Mouse (Mus musculus) urinary bladder, adult 18-20 months (tissue): ENCODE results near the gene Ift27.

ENCODE experiments used
- DNase-seq, 2 experiments: peaks; one replicate each; pipeline ENCODE4 v3.0.0; 2022; ENCODE audit warnings: low spot score in 2 of 2, mixed read lengths in 2 of 2

Gene Ift27

DNA sequence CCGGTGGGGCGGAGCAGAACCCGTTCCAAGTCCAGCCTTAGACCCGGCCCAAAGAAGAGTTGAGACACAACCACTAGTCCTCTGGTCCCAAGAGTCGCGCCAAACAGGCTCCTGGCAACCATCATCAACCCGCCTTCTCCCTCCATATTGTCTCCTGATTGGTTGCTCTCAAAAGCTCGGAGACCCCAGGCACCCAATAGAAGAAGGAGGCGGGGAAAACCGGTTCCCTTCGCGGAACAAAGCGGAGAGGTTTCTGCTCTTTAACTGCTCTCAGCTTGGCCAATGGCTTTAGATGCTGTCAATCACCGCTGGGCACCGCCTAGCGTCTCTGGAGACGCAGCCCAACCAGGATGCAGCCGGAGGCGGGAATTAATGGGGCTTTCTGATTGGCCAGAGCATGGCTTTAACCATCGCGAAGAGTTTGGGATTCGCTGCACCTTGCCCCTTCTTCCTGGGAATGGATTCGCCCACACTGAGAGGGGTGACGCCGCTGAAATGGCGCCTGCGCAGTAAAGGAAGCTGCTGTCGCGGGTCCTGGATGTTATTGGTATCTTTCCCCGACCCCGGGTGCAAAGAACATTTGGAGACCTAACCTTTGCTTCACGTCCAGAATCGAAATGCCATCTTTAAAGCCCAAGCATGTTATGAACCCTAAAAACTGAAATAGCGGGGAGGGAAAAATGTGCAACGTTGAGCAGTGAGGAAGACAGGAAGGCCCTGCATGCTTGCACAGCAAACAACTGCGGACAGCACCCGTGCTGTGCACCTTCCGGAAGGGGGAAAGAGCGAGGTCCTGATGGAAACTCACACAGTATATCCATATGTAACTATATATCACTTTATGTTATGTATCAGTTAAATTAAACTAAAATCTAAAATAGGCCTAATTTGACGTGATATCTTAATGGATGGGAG, at the start of gene Ift27:
TSS of gene Ift27 (minus strand) at position 136 of the 915 bp plus-strand sequence.
- peak; percentile 83 to 98 for DNase-seq

DNA sequence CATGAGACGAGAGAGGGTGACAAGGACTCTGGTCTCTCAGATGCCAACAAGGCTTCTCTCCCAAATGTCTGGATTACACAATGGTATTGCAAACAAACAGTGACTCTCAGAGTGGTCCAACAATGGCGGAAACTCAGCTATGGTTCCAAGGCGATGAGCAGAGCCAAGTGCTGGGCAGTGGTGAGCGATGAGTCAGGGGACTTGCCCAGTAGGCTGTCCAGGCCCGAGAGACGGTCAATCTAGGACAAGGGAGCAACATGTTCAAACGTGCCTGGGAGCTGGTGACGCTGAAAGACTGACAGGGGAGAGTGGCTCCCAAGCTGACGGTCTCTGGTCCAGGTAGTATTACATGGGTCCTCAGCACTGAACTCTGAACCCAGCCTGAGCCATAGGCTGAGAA, 41.4 kb upstream of the Ift27 start:
- no peak for DNase-seq

DNA sequence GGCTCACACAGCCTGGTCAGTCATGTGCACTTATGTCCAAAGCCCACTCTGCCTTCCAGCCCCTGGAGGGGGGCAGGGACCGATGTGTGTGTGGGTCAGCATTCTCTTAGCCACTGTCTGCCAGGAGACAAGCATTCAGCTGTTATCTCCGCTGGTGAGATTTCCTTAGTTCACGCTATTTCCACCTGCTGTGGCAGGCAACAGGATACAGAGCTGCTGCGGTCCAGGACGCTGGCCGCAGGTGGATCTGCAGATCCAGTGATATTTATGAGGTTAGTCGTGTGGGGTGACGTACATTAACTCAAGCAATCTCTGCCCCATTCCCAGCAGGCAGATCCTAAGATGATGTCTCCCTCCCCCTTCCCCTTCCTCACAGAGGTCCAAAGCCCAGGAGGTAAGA, 37.5 kb upstream of the Ift27 start:
- no peak for DNase-seq

DNA sequence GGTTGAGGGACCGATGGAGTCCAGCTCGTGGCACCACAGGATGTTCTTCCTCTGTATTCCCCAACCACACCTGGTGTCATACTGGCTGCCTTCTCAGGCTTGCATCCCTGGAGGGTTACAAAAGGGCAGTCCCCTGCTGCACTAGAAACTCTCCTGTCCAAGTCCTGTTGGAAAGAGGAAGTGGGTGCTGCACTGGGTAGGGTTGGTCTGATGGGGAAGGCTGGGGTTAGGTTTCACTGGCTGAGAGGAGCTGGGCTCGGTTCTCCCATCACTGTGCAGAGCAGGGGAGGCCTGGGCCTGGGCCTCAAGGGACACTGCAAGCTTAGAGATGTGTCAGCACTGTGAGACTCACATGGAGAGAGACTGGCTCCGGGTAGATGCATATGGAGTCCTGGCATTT, 36.3 kb upstream of the Ift27 start:
- no peak for DNase-seq

DNA sequence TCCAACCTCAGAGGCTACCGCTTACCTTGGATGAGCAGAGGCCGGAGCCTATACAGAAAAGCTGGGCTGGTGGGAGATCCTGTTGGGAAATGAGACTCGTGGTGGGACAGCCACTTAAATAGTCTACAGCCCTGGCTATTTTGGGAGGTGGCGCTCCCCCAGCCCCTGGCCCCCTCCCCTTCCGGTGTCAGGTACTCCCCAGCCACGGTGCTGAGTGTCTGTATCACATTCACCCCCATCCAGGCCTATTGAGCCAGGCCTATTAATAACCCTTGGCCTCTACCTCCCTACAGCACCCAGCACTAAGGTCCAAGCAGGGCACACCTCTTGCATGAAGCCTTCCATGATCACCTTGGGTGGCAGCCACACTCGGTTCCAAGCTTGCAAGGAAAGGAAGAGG, 32.4 kb upstream of the Ift27 start, which contains the start of gene Pvalb:
TSS of gene Pvalb (minus strand) at position 89 of the 400 bp plus-strand sequence.
- no peak for DNase-seq

DNA sequence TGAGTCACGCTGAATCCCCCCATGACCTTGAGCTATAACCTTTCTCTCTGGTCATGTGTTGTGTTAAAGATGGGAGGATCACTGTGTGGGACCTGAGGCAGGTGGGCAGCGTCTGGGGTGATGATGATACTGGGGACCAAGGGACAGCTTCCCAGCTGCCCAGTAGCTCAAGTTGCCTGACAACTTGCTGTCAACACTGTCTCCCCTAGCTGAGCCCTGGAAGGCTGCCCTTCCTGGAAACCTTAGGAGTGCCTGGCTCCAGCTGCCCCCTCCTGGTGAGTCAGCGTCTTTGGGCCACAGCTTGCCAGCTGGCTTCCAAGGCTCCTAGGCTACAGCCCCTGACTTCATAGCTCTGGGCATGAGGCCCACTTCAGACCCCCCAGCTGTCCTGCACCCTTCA, 31.3 kb upstream of the Ift27 start:
- no peak for DNase-seq

DNA sequence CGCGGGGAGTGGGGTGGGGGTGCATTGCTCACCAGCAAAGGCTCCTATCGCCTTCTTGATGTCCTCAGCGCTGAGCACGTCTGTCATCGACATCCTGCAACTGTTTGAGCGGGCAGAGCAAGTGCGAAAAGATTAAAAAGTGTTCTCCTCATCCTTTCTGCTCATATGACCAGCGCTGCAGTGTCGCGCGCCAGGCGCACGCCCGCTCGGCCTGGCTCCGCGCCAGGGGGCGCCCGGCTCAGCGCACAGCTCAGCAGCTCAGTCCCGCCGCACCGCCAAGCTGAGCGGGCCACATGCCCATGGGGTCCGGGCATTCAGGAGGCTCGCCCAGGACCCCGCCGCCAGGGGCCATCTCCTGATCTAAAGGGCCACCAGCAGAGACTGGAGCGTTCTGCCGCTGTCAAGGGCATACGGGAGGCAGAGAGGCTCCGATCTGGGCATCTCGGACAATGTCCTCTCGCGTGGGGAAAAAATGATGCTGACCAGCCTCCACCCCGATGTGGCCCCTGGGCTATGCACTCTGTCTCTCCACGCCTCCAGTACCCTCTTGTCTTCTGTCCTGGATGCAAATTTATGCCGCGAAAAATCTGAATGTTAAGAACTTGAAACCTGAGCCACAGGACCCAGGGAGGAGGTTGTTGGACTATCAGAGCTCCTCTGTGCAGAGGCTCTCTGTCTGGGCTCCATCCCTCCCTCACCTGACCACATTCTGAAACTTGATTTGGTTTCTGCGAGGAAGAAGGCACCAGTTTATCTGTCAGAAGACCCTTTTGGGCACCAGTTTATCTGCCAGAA, 30.3 kb upstream of the Ift27 start:
- DNase-seq, result peak in 1 of 2 experiments; percentile 5

DNA sequence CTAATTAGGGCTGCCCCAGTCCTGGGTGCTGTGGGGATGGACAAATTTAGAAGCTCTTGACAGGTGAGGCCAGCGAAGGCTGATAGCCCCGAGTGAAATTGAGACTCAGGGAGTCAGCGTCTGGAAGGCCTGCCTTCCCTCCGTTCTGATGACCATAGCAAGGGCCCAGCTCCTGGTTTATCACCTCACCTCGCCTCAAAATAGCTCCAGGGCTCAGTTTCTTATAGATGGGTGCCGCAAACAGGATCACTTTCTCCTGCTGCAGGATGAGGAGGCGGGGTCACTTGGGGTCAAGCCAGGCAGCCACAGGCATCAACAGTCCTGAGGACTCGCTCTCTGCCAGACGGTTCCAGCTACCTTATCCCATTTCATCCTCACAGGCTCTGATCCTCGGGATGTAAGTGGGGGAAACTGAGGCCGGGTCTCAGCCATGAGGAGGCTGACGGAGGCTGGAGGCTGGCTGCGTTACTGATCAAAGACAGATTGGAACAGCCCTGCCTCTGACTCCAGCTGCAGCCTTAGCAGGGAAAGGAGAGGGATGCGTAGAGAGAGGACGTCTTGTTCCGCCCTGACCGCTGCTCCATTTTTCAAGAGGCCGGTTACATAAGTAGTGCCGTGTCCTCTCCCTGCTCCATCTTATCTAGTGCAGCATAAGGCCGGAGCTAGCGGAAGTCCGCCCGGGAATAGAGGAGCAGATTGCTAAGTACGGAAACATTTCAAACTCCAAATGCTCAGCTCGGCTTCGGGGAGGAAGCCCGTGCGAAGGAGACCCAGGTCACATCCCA, 21.4 kb upstream of the Ift27 start:
- no peak for DNase-seq

DNA sequence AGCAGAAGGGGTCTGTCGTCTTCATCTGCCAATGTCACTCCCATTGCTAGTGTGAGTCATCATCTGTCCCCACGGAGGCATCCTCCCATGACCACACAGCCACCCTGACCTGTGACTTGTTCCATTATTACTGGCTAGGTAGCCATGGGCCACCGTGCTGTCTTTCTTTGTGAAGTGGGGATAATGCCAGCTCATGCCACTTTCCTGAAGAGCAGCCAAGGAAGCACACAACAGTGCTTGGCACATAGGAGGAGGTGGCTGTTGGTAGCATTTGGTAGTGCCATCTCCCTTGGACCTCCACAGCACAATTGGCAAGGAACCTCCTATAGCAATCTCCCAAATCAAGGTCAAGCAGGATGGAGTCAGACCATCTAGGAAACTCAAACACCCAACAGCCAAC, 20.4 kb upstream of the Ift27 start:
- no peak for DNase-seq

DNA sequence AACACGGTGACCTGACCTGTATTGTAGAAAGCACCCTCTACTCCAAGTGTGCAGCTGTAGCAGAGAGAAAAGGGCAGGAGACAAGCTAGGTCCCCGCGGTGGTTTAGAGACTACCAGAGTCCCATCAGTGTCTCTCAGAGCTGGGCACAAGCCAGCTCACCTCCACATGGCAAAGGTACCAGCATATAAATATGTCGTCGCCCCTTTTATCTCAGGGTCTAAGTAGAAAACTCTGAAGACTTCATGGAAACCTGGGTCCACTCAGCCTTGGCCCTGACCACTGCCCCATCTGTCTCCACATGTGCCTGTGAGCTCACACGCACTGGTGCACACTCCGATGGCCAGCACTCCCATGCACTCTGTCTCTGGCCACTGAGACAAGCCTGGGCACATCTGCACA, 15.7 kb upstream of the Ift27 start:
- no peak for DNase-seq

DNA sequence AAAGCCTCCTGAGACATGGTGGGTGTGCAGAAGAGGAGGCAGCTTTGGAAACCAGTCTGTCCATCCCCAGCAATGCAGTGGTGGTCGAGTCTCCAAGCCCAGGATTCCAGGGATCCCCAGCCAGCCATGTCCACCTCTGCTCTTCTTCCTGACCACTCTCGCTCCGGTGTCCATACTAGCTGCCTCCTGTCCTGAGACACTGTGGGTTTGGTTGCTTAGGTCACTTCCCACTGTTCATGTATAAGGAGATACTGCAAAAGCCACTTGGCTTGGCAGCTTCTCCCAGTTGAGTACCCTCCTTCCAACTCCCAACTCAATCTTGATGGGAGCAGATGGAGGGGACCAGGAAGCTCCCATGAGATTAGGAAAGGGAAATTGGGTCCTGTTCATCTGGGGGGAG, 14.6 kb upstream of the Ift27 start:
- DNase-seq, result no peak

DNA sequence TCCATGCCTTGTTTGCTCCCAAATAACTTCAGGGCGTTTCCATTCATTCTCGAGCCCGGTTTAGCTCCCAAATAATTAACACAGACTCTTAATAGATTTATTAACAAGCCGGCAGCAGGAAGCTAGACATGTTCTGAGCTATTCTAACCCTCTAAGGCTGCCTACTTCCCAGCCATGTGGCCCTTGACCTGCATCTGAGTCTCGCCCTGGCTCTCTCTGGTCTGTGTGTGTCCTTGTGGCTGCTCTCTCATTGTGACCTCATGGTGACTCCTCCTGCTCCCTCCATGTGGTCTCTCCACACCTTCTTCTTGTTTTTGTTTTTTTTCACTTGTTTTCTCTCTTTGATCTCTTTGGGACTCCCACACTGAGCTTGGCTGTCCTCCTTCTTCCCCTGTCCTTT, 13.0 kb upstream of the Ift27 start:
- DNase-seq, result no peak

DNA sequence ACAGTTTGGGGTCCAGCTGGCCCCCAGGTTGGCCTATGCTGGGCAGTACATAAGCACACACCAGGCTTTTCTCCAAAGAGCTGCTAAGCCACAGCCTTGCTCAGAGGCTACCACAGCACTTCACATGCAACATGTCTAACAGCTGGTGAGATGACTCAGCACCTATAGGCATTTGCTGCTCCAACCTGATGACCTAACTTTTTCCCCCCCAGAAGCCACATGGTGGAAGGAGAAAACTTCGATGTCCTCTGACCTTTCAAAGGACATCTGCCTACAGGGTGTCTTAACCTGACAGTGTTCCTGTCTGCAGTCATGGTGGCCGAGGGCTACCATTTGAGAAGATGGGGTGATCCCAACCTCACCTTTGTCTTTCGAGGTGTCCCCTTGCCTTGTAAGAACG, 11.7 kb upstream of the Ift27 start:
- no peak for DNase-seq

DNA sequence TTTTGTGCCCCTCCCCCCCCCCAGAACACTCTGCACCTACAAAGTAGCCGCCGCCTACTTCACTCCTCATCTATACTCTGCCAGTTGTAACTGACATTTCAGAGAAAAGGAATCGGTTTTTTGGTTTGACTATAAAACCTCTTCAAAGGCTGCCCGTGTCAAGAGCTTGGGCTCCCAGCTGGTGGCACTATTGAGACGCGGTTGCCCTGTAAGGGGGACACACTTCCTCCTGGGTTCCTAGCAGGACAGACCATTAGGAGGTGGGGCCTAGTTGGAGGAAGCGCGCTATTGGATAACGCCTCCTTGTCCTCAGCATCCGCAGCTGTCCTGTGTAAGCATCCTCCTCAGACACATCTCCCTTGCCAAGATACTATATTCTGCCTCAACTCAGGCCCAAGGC, 10.9 kb upstream of the Ift27 start:
- DNase-seq, result no peak

DNA sequence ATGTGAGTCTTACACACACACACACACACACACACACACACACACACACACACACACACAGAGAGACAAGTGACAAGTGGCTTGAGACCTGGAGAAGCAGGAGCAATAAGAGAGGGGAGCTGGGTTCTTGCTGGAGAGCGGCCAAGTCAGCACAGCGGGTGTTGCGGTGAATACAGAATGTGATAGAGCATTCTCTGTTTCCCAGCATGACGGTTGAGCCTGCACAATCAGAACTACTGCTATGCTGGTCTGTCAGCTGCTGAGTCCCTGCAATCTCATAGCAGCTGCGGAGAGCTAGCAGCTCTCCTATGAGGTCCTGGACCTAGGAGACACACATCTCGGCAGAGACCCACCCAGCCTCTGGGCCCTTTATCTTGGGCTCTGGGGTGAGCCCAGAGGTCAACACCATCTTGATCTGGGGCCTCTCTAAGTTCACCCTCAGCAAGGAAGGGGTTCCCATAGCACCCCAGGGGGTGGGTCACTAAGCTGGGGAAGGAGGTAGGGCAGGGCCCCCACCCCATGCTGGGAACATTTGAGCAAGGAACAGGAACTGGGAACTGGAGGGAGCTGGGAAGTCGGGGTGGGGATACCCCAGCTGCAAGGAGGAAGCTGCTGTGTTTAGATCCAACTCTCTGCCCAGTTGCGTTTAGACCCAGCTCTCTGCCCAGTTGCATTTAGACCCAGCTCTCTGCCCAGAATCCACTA, 7.9 kb upstream of the Ift27 start:
- DNase-seq, result no peak

DNA sequence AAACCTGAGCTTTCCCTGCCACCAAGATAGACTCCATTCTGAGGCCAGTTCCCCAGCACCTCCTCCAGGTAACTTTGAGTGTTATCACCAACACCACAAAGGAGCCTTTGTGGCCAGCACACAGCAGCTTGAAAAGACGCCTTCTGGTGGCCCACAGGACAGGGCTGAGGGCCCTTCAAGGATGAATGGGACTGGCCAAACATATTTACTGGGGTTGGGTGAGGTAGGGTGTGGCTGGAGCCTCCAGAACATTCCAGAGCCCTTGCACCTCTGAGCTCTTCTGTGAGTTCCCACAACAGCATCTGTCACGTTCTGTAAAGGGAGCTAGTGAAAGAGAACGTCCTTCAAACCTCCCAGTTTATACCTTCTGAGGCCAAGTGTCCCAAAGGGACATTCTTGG, 5.9 kb upstream of the Ift27 start:
- no peak for DNase-seq

DNA sequence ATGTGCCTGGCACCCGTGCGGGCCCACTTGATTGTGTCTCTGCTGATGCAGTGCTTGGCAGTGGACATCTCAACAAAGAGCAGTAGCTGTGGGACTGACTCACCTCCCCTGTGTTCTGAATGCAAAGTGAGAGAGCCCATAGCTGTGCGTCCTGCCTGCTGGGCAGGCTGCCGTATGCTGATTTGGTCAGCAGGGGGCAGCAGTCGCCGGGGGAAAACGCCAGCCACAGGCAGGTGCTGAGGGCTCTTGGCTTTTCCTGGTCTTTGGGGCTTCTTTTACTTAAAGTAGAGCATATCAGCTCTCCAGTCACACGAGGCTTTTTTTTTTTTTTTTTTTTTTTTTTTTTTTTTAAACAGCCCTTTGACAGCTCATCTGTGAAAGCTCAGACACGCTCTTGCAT, 4.5 kb upstream of the Ift27 start:
- peak; percentile 37 to 73 for DNase-seq

DNA sequence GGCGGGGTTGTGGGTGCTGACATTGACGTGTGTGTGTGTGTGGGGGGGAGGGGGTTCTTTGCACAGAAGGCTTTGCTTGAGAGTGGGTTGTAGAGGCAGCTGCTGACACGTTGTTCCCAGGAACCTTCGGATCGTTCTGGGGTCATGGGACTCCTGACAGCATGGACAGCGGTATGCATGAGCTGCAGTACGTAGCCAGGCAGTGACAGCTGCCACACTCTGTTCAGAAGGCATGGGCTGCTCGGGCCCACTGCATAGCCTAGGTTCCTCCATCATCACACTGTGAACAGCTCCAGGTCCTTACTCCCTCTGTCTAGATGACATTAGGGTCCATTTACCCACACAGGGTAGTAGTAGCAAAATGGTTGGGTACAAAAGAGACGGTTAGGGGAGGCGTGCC, 3.4 kb upstream of the Ift27 start:
- DNase-seq, result no peak

DNA sequence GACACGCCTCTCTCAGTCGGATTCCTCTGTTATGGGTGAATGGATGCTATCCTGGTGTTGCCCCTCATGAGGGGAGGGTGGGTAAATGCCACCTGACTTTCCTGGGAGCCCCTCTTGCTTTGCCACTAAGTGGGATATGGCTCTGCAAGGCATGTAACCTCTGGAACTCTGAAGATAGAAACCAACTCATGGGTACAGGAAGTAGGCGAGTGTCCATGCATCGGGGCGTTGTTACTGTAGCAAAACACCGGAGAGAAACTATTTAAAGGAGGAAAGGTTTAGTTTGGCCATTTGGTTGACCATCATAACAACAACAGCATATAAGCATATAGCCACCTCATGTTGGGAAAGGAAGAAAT, 959 bp upstream of the Ift27 start:
- no peak for DNase-seq

DNA sequence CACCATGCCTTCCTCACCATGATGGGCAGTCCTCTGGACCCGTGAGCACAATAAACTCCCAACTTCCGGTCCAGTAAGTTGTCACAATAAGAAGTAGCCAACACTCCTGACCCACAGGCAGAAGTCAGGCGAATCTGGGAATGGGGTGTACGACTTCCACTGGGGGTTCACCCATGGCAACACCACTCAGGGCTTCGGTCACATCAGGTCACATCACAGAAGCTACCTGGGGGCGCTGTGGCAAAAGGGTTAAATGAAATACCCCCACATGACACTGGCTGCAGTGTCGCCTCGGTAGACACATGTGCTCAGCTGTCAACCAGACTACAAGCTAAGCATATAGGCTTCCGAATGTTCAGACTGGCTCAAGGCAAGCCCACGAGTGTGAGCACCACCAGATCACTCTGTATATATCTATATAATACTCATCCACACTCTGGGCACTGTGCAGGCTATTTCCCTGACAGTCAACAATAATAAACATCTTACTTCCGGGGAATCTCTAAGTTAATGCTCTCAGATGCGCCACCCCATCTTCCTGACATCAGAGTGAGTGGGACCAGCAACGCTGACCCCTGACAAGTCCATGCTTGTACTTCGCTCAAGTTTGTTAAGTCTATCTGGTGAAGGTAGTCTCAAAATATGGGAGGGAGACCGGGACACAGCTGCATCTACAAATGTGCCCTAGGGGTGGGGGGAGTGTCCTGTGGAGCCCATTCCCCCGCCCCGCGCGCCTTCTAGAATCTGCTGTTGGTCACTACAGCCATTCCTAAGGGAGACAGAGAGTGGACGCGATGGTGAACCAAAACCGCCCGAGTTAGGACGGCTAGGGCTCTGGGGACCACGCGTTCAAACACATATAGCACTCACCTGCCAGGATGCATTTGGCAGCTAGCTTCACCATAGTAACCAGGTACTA, 749 bp downstream of the Ift27 start:
- DNase-seq, result no peak
